In the genomic region with DNA sequence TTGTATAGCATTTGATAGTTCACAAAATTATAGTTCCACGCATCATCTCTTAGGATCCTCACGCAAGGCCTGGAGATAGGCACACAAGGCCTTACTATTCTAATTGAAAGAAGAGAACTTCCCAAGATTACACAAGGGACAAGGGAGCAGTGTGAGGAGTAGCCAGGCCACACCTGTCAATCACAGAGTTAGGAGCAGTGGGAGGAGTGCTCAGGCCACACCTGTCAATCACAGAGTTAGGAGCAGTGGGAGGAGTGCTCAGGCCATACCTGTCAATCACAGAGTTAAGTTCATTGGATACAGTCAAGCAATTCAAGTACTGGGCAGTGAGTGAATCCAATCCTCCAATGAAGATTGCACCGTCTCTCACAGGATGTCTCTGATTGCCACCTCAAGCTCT, we compare ENCODE assay signal across 24 mouse cellular contexts. TPM values are rescaled to one million over a fixed set of nuclear protein-coding genes. Genes with fewer than 3 reads are reported as not detected.
DNase-seq lines count a peak whose midpoint lies in the region; ATAC-seq and TF ChIP-seq lines count a peak whose summit lies in the region.
"Had no signal": no experiment of that assay in that cellular context is flagged by ENCODE, and none has a peak within 500 bp of the region (broad histone marks: within the 10 kb centered on the region; RNA-seq: fewer than 3 reads in every experiment).

No protein-coding gene starts in this region.

- intact Hi-C loops in gastrocnemius, postnatal 14 days (cut with DNase I; ENCODE audit: low total_unique reads) = no loop called here
- intact Hi-C loops in left cerebral cortex, postnatal 36 days (cut with DNase I) = no loop called here

- H3K4me1 ChIP-seq in liver, postnatal 0 days (ENCODE audit: insufficient read depth) = no peaks in the 10 kb centered on the region; the same call in 1 of the 2 replicates
- H3K4me1 ChIP-seq in liver, embryonic 12.5 days = no peaks in the 10 kb centered on the region
- peaks cover 4% of the 10 kb centered on the region; the same call in 1 of the 2 replicates for H3K4me1 ChIP-seq in limb, embryonic 13.5 days
- H3K4me1 ChIP-seq: embryonic facial prominence, embryonic 15.5 days; forebrain, embryonic 12.5 days; liver, embryonic 15.5 days had no signal

- H3K27me3 ChIP-seq in liver, postnatal 0 days (ENCODE audit: insufficient read depth, low read length) = no peaks in the 10 kb centered on the region
- H3K27me3 ChIP-seq in liver, embryonic 12.5 days (replicated peaks) = no peaks in the 10 kb centered on the region
- no peaks in the 10 kb centered on the region for H3K27me3 ChIP-seq in limb, embryonic 13.5 days
- H3K27me3 ChIP-seq: embryonic facial prominence, embryonic 15.5 days; forebrain, embryonic 12.5 days; heart, embryonic 15.5 days; liver, embryonic 15.5 days had no signal

- TF ChIP-seq CTCF in liver, postnatal 0 days (IDR thresholded peaks at IDR 0.05; ENCODE audit: low read depth) = no peak

- H3K36me3 ChIP-seq in liver, postnatal 0 days (replicated peaks; ENCODE audit: insufficient read depth, low read length) = no peaks in the 10 kb centered on the region
- H3K36me3 ChIP-seq in liver, embryonic 12.5 days = no peaks in the 10 kb centered on the region
- H3K36me3 ChIP-seq in limb, embryonic 13.5 days = no peaks in the 10 kb centered on the region
- H3K36me3 ChIP-seq: embryonic facial prominence, embryonic 15.5 days; forebrain, embryonic 12.5 days; heart, embryonic 10.5 days; heart, embryonic 15.5 days; liver, embryonic 15.5 days had no signal

- H3K9me3 ChIP-seq in liver, postnatal 0 days (ENCODE audit: low read length) = no peaks in the 10 kb centered on the region
- H3K9me3 ChIP-seq in liver, embryonic 12.5 days (replicated peaks) = no peaks in the 10 kb centered on the region
- no peaks in the 10 kb centered on the region for H3K9me3 ChIP-seq in limb, embryonic 13.5 days
- H3K9me3 ChIP-seq: embryonic facial prominence, embryonic 15.5 days; forebrain, embryonic 12.5 days; heart, embryonic 10.5 days; heart, embryonic 15.5 days; liver, embryonic 15.5 days; megakaryocyte, embryonic 14.5 days had no signal

- no peak overlapping the region for H3K4me2 ChIP-seq in liver, postnatal 0 days (ENCODE audit: low read depth, low read length)
- H3K4me2 ChIP-seq in liver, embryonic 12.5 days = no peak overlapping the region
- no peak overlapping the region for H3K4me2 ChIP-seq in limb, embryonic 13.5 days (replicated peaks)
- H3K4me2 ChIP-seq: embryonic facial prominence, embryonic 15.5 days; forebrain, embryonic 12.5 days; heart, embryonic 15.5 days; liver, embryonic 15.5 days had no signal

- H3K27ac ChIP-seq in liver, postnatal 0 days (ENCODE audit: low read depth) = no peak overlapping the region
- no peak overlapping the region for H3K27ac ChIP-seq in liver, embryonic 12.5 days
- no peak overlapping the region for H3K27ac ChIP-seq in limb, embryonic 13.5 days
- H3K27ac ChIP-seq: embryonic facial prominence, embryonic 15.5 days; forebrain, embryonic 12.5 days; heart, embryonic 10.5 days; heart, embryonic 15.5 days; layer of hippocampus, adult 2 months; liver, embryonic 15.5 days had no signal

- no peak overlapping the region for H3K9ac ChIP-seq in liver, postnatal 0 days (replicated peaks)
- no peak overlapping the region for H3K9ac ChIP-seq in liver, embryonic 12.5 days
- H3K9ac ChIP-seq in limb, embryonic 13.5 days = no peak overlapping the region
- H3K9ac ChIP-seq: embryonic facial prominence, embryonic 15.5 days; forebrain, embryonic 12.5 days; forebrain, postnatal 0 days; heart, embryonic 15.5 days; liver, embryonic 15.5 days had no signal

- no peak overlapping the region for H3K4me3 ChIP-seq in liver, postnatal 0 days (ENCODE audit: low read depth, low read length)
- H3K4me3 ChIP-seq in liver, embryonic 12.5 days = no peak overlapping the region
- H3K4me3 ChIP-seq in limb, embryonic 13.5 days = no peak overlapping the region
- H3K4me3 ChIP-seq: embryonic facial prominence, embryonic 15.5 days; forebrain, embryonic 12.5 days; heart, embryonic 10.5 days; heart, embryonic 15.5 days; layer of hippocampus, adult 2 months; liver, embryonic 15.5 days; megakaryocyte, embryonic 14.5 days had no signal

- WGBS in liver, postnatal 0 days (ENCODE audit: insufficient replicate concordance) = 90% methylated on average over 3 of the region's 3 CpGs
- 84% methylated on average over 3 of the region's 3 CpGs for WGBS in liver, embryonic 12.5 days (ENCODE audit: insufficient replicate concordance)
- WGBS in limb, embryonic 13.5 days = 89% methylated on average over 3 of the region's 3 CpGs

- ATAC-seq in liver, postnatal 0 days = peak; percentile 60
- no peak for ATAC-seq in liver, embryonic 12.5 days
- peak; percentile 75; the same call in 1 of the 2 replicates for ATAC-seq in limb, embryonic 13.5 days (ENCODE audit: low FRiP score, low read depth)
- ATAC-seq: forebrain, postnatal 0 days; hindbrain, embryonic 16.5 days had no signal

- peak; percentile 38 for DNase-seq in gastrocnemius, postnatal 25 days
- no peak for DNase-seq in gastrocnemius, postnatal 14 days
- DNase-seq in liver, postnatal 0 days = no peak
- DNase-seq in left cerebral cortex, postnatal 36 days (ENCODE audit: low spot score in 2 of 2) = no peak
- no peak for DNase-seq in heart, adult 8-10 months (ENCODE audit: low spot score)
- DNase-seq: adrenal gland, postnatal 14 days; cerebellum, adult 11 months; cerebellum, adult 9-10 months; cerebellum, postnatal 36 days; forebrain, postnatal 0 days; kidney, adult 9 months; kidney, postnatal 25 days; lung, postnatal 4 days; midbrain, embryonic 14.5 days had no signal

- no peak for TF ChIP-seq EP300 in liver, postnatal 0 days (IDR thresholded peaks at IDR 0.05; ENCODE audit: low read depth)

RNA-seq across cellular contexts. Expression of gene Lrrfip2, which starts 17.0 kb away (rescaled TPM):
- 10 to 100 TPM; 63.6 to 71.3 TPM for total RNA-seq in gastrocnemius, postnatal 25 days (2021)
- 10 to 100 TPM; 60.2 to 63.7 TPM for total RNA-seq in gastrocnemius, postnatal 14 days (2021)
- polyA plus RNA-seq in liver, postnatal 0 days (2015; fragmentation: Nextera tagmentation; extraction: Ambion mirVana) = 18.4 and 18.5 TPM in 2 replicates
- polyA plus RNA-seq in liver, embryonic 12.5 days (2016; fragmentation: Nextera tagmentation; extraction: Ambion mirVana) = 29.5 and 30.6 TPM in 2 replicates
- 37.2 and 39.8 TPM in 2 replicates for polyA plus RNA-seq in limb, embryonic 13.5 days (2015; fragmentation: Nextera tagmentation; extraction: Ambion mirVana)
- 10 to 100 TPM; 37.1 to 47.9 TPM for total RNA-seq in left cerebral cortex, postnatal 36 days (2021)
- 100 to 1,000 TPM in 2 of 4 experiments, 10 to 100 TPM in 2; 89.3 to 102 (median 96.2) TPM for total RNA-seq in heart, adult 8-10 months (2022)

RNA-seq across cellular contexts. Expression of gene Ccrl2, which starts 43.1 kb away (rescaled TPM):
- 1 to 10 TPM; 4.3 to 4.4 TPM for total RNA-seq in gastrocnemius, postnatal 25 days (2021)
- total RNA-seq in gastrocnemius, postnatal 14 days (2021) = 1 to 10 TPM; 3.5 to 3.6 TPM
- polyA plus RNA-seq in liver, postnatal 0 days (2015; fragmentation: Nextera tagmentation; extraction: Ambion mirVana) = 7.4 and 8.4 TPM in 2 replicates
- polyA plus RNA-seq in liver, embryonic 12.5 days (2016; fragmentation: Nextera tagmentation; extraction: Ambion mirVana) = 12.2 and 13.4 TPM in 2 replicates
- polyA plus RNA-seq in limb, embryonic 13.5 days (2015; fragmentation: Nextera tagmentation; extraction: Ambion mirVana) = 0.33 and 0.68 TPM in 2 replicates
- under 1 TPM; 0.49 to 0.84 TPM for total RNA-seq in left cerebral cortex, postnatal 36 days (2021)
- total RNA-seq in heart, adult 8-10 months (2022) = 10 to 100 TPM in 3 of 4 experiments, 1 to 10 TPM in 1; 8.5 to 13.7 (median 10.8) TPM
